Mouse (Mus musculus): Measurements from ENCODE around the gene Slit3.

- TF ChIP-seq CTCF (IDR thresholded peaks at IDR 0.05; ENCODE audit: borderline replicate concordance, insufficient read depth, low read length) (no peak), POLR2A (IDR thresholded peaks at IDR 0.05; ENCODE audit: low read depth, low read length) (no peak)
Observed at GRCm38 (mm10) chr11:35113290-35113689, 7.7 kb upstream of the Slit3 start.
